Mouse (Mus musculus): ENCODE results near the gene Gm45062.

DNA sequence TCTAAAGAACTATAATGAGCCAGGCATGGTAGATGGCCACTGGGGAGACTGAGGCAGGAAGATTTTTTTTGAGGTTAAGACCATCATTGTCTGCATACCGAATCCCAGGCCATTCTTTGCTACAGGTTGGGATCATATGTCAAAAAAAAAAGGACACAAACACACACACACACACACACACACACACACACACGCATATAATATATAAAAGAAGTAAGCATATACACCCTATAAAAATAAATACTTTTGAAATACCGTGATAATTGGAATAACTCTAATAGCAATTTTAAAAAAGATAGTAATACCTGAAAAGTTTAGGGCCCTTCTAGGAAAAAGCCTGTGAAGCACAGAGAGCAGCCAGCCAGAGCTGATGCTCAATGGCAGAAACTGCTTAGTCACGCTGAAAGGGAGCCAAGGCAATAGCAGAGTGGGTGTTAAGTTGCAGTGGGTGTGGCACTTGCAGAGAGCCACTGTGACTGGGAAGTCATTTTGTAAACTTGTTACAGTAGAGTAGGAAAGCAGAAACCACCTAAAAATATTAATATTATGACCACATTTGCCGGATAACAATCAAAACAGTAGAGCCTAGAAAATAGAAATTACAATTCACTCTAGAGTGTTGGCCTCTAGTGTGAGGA is 86.1 kb downstream of the Gm45062 start:
- TF ChIP-seq POLR2A (IDR thresholded peaks at IDR 0.05; ENCODE audit: insufficient read depth, low read depth, low read length) (no peak), CTCF (IDR thresholded peaks at IDR 0.05; ENCODE audit: insufficient read depth, low read depth, low read length) (no peak)
